Mouse (Mus musculus): ENCODE data around the gene 6430531B16Rik.

DNA sequence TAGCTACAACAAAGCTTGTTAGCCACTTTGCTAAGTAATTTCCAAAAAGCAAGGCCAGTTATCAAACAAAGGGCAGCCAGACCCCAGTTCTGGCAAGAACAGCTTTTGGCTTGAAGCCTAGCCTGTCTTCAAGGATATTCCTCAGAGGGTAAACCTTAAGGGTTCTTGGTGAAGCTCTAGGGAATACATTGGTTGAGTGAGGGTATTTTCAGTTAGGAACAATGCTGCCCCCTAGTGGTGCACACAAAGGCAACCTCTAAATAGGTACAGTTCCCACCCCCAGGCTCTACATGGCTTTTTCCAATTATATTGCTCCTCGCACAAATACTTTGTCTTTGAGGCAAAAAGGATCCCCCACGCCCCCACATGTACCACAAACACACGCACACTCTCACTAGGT is 16.1 kb upstream of the 6430531B16Rik start:
- TF ChIP-seq CTCF (IDR thresholded peaks at IDR 0.05; ENCODE audit: low read depth, low read length) = peak; percentile 61
- TF ChIP-seq POLR2AphosphoS5 (IDR thresholded peaks at IDR 0.05; ENCODE audit: insufficient replicate concordance, low read depth, low read length) = no peak
- no peak for TF ChIP-seq TAL1 (conservative IDR thresholded peaks at IDR 0.05; ENCODE audit: low read depth, low read length)

Measured in G1E (cell line).